Mouse (Mus musculus) bone marrow macrophage, adult 2 months (primary cell): ENCODE data around the gene Abcb4. TPM values are rescaled to one million over a fixed set of nuclear protein-coding genes. Genes with fewer than 3 reads are reported as not detected.
A peak's percentile ranks its signal among the peaks of the same experiment; 100 is the strongest.
"Not testable (repeated sequence)": the region's sequence is repeated elsewhere in the genome, so short reads cannot be mapped to it uniquely, and the experiment has no call there.

ENCODE experiments used
- H3K27ac ChIP-seq: 2 replicates; pipeline ENCODE4 v1.5.1; 2012; ENCODE audit warnings: low read depth, low read length; ENCODE audit not compliant: insufficient read depth
- H3K4me1 ChIP-seq: 2 replicates; pipeline ENCODE4 v1.6.1; 2012; ENCODE audit warnings: low read length; ENCODE audit not compliant: control insufficient read depth, insufficient read depth
- H3K4me3 ChIP-seq: 2 replicates; pipeline ENCODE4 v1.5.1; 2012; ENCODE audit warnings: mild to moderate bottlenecking, low read length, moderate library complexity; ENCODE audit not compliant: insufficient read depth
- CTCF ChIP-seq: IDR thresholded peaks from 2 replicates; pipeline ENCODE4 v1.5.1; 2012; ENCODE audit warnings: low read depth, mild to moderate bottlenecking, low read length, moderate library complexity
- POLR2A ChIP-seq: IDR thresholded peaks from 2 replicates; pipeline ENCODE4 v1.6.1; 2012; ENCODE audit warnings: mild to moderate bottlenecking, low read depth, low read length, borderline replicate concordance
- polyA plus RNA-seq: library from polyadenylated mRNA; stranded (reverse); fragments of >200 nt; gene quantifications from 2 replicates; pipeline ENCODE4 v1.2.4, GENCODE M21; 2012; ENCODE audit not compliant: missing spikeins, insufficient read depth, insufficient read length

Gene Abcb4
- 8.1 and 11.2 TPM in 2 replicates for polyA plus RNA-seq

DNA sequence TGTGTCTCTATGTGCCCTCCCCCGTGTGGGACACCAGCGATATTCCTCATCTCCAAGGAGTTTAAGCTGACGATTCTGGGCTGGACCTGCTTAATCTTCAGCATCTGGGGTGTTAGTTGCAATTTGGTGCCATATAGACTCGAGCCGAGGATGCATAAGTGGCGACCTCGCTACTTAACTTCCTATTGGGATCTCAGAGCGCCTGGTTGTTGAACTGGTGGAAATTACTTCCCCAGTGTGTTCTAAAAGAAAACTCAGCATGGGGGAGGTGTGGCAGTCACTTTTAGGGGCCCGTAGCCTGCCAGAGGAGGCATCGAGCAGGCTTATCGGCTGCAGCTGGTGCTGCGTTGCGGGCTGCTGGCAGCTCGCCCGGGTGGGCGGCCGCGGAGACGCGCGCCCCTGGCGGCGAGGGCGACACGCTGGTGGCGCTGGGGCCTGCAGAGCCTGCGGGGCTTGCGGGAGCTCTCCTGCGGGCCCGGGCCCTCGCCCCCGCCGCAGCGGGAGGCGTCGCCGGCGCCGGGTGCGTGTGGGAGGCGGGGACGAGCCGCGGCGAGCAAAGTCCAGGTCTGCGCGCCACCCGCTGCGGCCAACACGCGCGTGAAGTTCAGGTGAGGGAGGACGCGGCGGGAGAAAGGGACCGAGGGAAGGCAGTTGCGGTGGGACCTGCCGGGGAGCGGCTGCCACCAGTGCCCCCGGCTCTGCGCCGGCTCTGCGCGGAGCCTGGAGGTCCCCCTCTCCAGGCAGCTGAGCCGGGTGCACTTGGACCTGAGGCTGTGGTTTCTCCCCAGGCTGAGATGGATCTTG lies at the start of gene Abcb4:
Gene Abcb4, plus strand, starts transcription at position 418 of the 804 bp plus-strand sequence.
- H3K4me1 ChIP-seq: peaks cover 13% of the 10 kb centered on the region
- H3K27ac ChIP-seq: peak within 1 kb of the TSS; percentile 55
- H3K4me3 ChIP-seq: peak within 1 kb of the TSS; percentile 71
- TF ChIP-seq CTCF (no peak), POLR2A (no peak)

DNA sequence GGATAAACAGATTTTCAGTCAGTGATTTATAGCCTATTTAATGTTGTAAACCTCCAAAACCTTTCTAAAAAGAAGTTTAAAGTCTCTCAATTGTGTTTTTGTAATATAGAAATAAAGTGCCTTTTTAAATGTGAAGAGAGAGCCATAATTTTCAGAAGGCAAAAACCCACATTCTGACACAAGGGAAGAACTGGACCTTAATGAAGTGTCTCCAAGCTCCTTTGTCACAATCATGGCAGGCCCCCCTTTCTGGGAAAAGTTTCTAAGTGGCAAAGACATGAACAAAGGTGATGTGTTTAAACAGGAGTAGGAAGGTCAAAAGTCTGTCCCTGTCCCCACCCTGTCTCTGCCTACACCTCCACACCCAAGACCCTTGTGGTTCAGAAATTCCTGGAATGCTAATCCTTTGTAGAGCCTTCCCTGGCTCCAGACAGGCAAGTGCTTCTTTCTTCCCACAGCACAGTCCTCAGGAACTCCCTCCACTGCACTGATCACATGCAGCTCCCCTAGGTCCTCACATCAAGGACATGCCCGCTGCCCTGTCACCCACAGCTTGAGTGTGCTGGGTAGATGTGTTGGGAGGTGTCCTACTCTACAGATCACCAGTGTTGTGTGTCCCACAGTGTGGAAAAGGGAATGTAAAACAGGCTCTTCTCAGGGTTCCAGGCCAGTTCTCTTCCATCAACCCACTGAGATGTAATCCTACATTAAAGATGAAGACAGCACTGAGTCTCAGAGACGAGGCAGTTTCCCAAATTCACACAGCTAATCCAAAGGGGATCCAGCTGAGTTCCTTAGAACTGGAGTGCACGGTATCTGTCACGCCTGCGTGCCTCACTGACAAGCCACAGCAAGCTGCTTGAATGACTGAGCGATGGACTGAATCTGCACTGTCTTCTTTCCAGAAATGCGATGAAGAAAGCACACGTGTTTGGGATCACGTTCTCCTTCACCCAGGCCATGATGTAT lies 44.6 kb upstream of the Abcb4 start:
- H3K27ac ChIP-seq, H3K4me1 ChIP-seq: not testable (repeated sequence)

DNA sequence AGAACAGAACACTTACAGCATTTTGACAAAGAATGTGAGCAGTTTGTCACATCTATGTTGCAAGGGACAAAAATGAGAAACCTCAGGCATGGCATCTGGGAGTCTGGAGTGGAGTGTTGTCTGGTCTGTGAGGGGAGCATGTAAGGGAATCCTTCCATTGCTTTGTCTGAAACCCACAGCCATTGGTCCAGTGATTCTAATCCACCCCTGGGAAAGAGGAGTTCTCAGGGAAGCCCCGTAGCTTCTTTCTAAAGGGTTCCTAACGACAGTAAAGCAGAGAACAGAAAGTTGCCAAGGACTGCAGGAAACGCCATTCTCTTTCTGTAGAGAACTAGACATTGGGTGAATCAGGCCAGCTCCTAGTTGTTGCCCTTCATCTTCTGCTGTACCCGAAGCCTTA lies 42.7 kb upstream of the Abcb4 start:
- TF ChIP-seq POLR2A (no peak), CTCF (no peak)
- H3K4me3 ChIP-seq: no peak overlapping the region
- H3K27ac ChIP-seq: no peak overlapping the region
- H3K4me1 ChIP-seq: 0 out of 2 replicates have a peak, but pooled peaks cover 2% of the 10 kb centered on the region

More for the DNA sequence above, 44.6 kb upstream of the Abcb4 start:
- not testable (repeated sequence) for H3K4me3 ChIP-seq

GRCm38 (mm10) chr5:8857201-8857600 lies 36.3 kb upstream of the Abcb4 start:
- Histone ChIP-seq H3K4me1 (peaks cover 12% of the 10 kb centered on the region), H3K27ac (no peak overlapping the region), H3K4me3 (no peak overlapping the region)
- TF ChIP-seq CTCF (no peak), POLR2A (no peak)

DNA sequence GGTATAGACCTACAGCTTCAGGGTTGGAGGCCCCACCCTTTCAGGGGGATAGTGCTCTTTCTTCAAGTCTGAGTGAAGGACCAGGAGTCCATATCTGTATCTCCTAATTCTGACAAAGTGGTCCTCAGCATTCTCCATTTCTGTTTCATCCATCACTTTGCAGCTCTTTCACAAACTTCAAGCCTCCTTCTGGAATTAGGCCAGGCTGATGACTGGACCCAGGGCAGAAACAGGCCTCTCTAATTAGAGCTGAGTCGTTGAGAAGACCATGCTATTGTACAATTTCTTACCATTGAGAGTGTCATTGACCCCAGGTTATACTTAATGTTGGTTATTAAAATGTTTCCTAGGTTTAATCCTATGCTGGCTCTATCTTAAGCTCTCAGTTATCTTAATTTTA lies 31.7 kb upstream of the Abcb4 start:
- Histone ChIP-seq H3K4me3 (no peak overlapping the region), H3K4me1 (peaks cover 26% of the 10 kb centered on the region), H3K27ac (no peak overlapping the region)
- TF ChIP-seq POLR2A (no peak), CTCF (no peak)

GRCm38 (mm10) chr5:8863580-8864337 lies 29.8 kb upstream of the Abcb4 start:
- Histone ChIP-seq H3K4me3 (no peak overlapping the region), H3K27ac (peak overlapping the region; percentile 92), H3K4me1 (peaks cover 26% of the 10 kb centered on the region)
- TF ChIP-seq CTCF: no peak
- TF ChIP-seq POLR2A: no peak

GRCm38 (mm10) chr5:8865630-8866029 lies 27.9 kb upstream of the Abcb4 start:
- not testable (repeated sequence) for H3K4me3 ChIP-seq

DNA sequence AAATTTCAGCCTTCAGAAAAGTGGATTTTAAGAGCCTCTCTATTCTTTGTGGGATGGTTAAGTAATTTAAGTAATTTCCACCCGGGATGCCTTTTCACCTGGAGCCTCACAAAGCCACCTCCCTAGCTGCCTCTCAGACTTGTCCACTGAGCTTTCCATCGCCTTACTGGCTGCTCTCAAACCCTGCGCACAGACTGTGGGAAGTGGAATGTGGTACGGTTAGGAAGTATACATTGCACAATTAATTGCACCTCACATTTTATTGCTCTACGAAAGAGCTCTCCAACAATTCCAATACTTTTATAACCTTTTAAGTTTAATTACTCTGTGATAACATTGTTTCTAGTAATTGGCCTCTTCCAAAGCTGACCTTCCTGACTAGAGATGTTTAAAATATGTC lies 27.2 kb upstream of the Abcb4 start:
- no peak for TF ChIP-seq POLR2A
- TF ChIP-seq CTCF: no peak
- H3K4me1 ChIP-seq: peaks cover 24% of the 10 kb centered on the region
- H3K4me3 ChIP-seq: no peak overlapping the region
- H3K27ac ChIP-seq: no peak overlapping the region

More at GRCm38 (mm10) chr5:8865630-8866029, 27.9 kb upstream of the Abcb4 start:
- not testable (repeated sequence) for H3K27ac ChIP-seq
- H3K4me1 ChIP-seq: peaks cover 26% of the 10 kb centered on the region

GRCm38 (mm10) chr5:8868019-8868418 lies 25.5 kb upstream of the Abcb4 start:
- TF ChIP-seq CTCF: no peak
- TF ChIP-seq POLR2A: no peak
- Histone ChIP-seq H3K4me3 (no peak overlapping the region), H3K4me1 (peaks cover 13% of the 10 kb centered on the region), H3K27ac (no peak overlapping the region)
